Mouse (Mus musculus): ENCODE data around the gene Gjd3. TPM values are rescaled to one million over a fixed set of nuclear protein-coding genes. Genes with fewer than 3 reads are reported as not detected.
A peak's percentile ranks its signal among the peaks of the same experiment; 100 is the strongest.

Gjd3 gene
- not detected in 2 replicates for polyA plus RNA-seq (2011; ENCODE audit: insufficient read depth, insufficient read length, low replicate concordance, missing spikeins)

GRCm38 (mm10) chr11:98982773-98983133 lies at the start of gene Gjd3:
TSS of gene Gjd3 (minus strand) at chr11:98983016.
- 6% methylated on average over 28 of the region's 28 CpGs for WGBS
- H3K4me3 ChIP-seq (replicated peaks; ENCODE audit: control insufficient read depth, low read depth, low read length), result peak within 1 kb of the TSS; percentile 38
- H3K27ac ChIP-seq (ENCODE audit: control insufficient read depth, insufficient read depth, low read depth, low read length, poor library complexity), result no peak within 1 kb of the TSS; the same call in 1 of the 2 replicates
- H3K4me1 ChIP-seq (ENCODE audit: control insufficient read depth, insufficient read depth, low read length), result peaks cover 1% of the 10 kb centered on the region; the same call in 1 of the 2 replicates
- no peak for TF ChIP-seq CTCF (IDR thresholded peaks at IDR 0.05; ENCODE audit: control insufficient read depth, insufficient read depth, low read length)
- TF ChIP-seq POLR2A (IDR thresholded peaks at IDR 0.05; ENCODE audit: borderline replicate concordance, control insufficient read depth, low read depth, low read length), result no peak

GRCm38 (mm10) chr11:99026899-99027440 lies 44.2 kb upstream of the Gjd3 start:
- WGBS, result 66% methylated on average over 12 of the region's 12 CpGs
- H3K27ac ChIP-seq (ENCODE audit: control insufficient read depth, insufficient read depth, low read depth, low read length, poor library complexity), result no peak overlapping the region
- no peak overlapping the region for H3K4me3 ChIP-seq (replicated peaks; ENCODE audit: control insufficient read depth, low read depth, low read length)
- H3K4me1 ChIP-seq (ENCODE audit: control insufficient read depth, insufficient read depth, low read length), result no peaks in the 10 kb centered on the region; the same call in 1 of the 2 replicates
- TF ChIP-seq POLR2A (IDR thresholded peaks at IDR 0.05; ENCODE audit: borderline replicate concordance, control insufficient read depth, low read depth, low read length) (no peak), CTCF (IDR thresholded peaks at IDR 0.05; ENCODE audit: control insufficient read depth, insufficient read depth, low read length) (no peak)

GRCm38 (mm10) chr11:99025878-99026277 lies 43.1 kb upstream of the Gjd3 start:
- TF ChIP-seq POLR2A (IDR thresholded peaks at IDR 0.05; ENCODE audit: borderline replicate concordance, control insufficient read depth, low read depth, low read length) (no peak), CTCF (IDR thresholded peaks at IDR 0.05; ENCODE audit: control insufficient read depth, insufficient read depth, low read length) (no peak)
- no peaks in the 10 kb centered on the region; the same call in 1 of the 2 replicates for H3K4me1 ChIP-seq (ENCODE audit: control insufficient read depth, insufficient read depth, low read length)
- WGBS, result 89% methylated on average over 6 of the region's 6 CpGs
- no peak overlapping the region for H3K4me3 ChIP-seq (replicated peaks; ENCODE audit: control insufficient read depth, low read depth, low read length)
- no peak overlapping the region for H3K27ac ChIP-seq (ENCODE audit: control insufficient read depth, insufficient read depth, low read depth, low read length, poor library complexity)

GRCm38 (mm10) chr11:99024468-99025134 lies 41.8 kb upstream of the Gjd3 start:
- no peak overlapping the region for H3K27ac ChIP-seq (ENCODE audit: control insufficient read depth, insufficient read depth, low read depth, low read length, poor library complexity)
- TF ChIP-seq CTCF (IDR thresholded peaks at IDR 0.05; ENCODE audit: control insufficient read depth, insufficient read depth, low read length) (no peak), POLR2A (IDR thresholded peaks at IDR 0.05; ENCODE audit: borderline replicate concordance, control insufficient read depth, low read depth, low read length) (no peak)
- whole genome bisulfite sequencing, result 26% methylated on average over 18 of the region's 18 CpGs
- H3K4me1 ChIP-seq (ENCODE audit: control insufficient read depth, insufficient read depth, low read length), result no peaks in the 10 kb centered on the region; the same call in 1 of the 2 replicates
- H3K4me3 ChIP-seq (replicated peaks; ENCODE audit: control insufficient read depth, low read depth, low read length), result peak overlapping the region; percentile 66

- WGBS, result under 1% methylated on average over 54 of the region's 54 CpGs
- peak within 1 kb of the TSS; percentile 42 for H3K27ac ChIP-seq (ENCODE audit: control insufficient read depth, insufficient read depth, low read depth, low read length, poor library complexity)
- H3K4me3 ChIP-seq (replicated peaks; ENCODE audit: control insufficient read depth, low read depth, low read length), result peak within 1 kb of the TSS; percentile 75
- no peaks in the 10 kb centered on the region; the same call in 1 of the 2 replicates for H3K4me1 ChIP-seq (ENCODE audit: control insufficient read depth, insufficient read depth, low read length)
- TF ChIP-seq POLR2A (IDR thresholded peaks at IDR 0.05; ENCODE audit: borderline replicate concordance, control insufficient read depth, low read depth, low read length) (peak; percentile 88; the same call in 1 of the 2 replicates), CTCF (IDR thresholded peaks at IDR 0.05; ENCODE audit: control insufficient read depth, insufficient read depth, low read length) (no peak)
Observed at GRCm38 (mm10) chr11:99023500-99024467, 41.0 kb upstream of the Gjd3 start, which contains the start of gene Top2a. TSS of gene Top2a (minus strand) at chr11:99024189.

GRCm38 (mm10) chr11:99023094-99023493 lies 40.3 kb upstream of the Gjd3 start:
- TF ChIP-seq CTCF (IDR thresholded peaks at IDR 0.05; ENCODE audit: control insufficient read depth, insufficient read depth, low read length), result no peak
- TF ChIP-seq POLR2A (IDR thresholded peaks at IDR 0.05; ENCODE audit: borderline replicate concordance, control insufficient read depth, low read depth, low read length), result no peak
- 3% methylated on average over 4 of the region's 4 CpGs for WGBS

GRCm38 (mm10) chr11:99022384-99022933 lies 39.6 kb upstream of the Gjd3 start:
- H3K4me1 ChIP-seq (ENCODE audit: control insufficient read depth, insufficient read depth, low read length), result no peaks in the 10 kb centered on the region; the same call in 1 of the 2 replicates
- 75% methylated on average over 5 of the region's 5 CpGs for WGBS
- peak overlapping the region; percentile 76 for H3K4me3 ChIP-seq (replicated peaks; ENCODE audit: control insufficient read depth, low read depth, low read length)
- TF ChIP-seq POLR2A (IDR thresholded peaks at IDR 0.05; ENCODE audit: borderline replicate concordance, control insufficient read depth, low read depth, low read length), result no peak
- no peak for TF ChIP-seq CTCF (IDR thresholded peaks at IDR 0.05; ENCODE audit: control insufficient read depth, insufficient read depth, low read length)
- H3K27ac ChIP-seq (ENCODE audit: control insufficient read depth, insufficient read depth, low read depth, low read length, poor library complexity), result no peak overlapping the region

More at GRCm38 (mm10) chr11:99023094-99023493, 40.3 kb upstream of the Gjd3 start:
- H3K4me1 ChIP-seq (ENCODE audit: control insufficient read depth, insufficient read depth, low read length), result no peaks in the 10 kb centered on the region; the same call in 1 of the 2 replicates
- no peak overlapping the region; the same call in 1 of the 2 replicates for H3K27ac ChIP-seq (ENCODE audit: control insufficient read depth, insufficient read depth, low read depth, low read length, poor library complexity)
- H3K4me3 ChIP-seq (replicated peaks; ENCODE audit: control insufficient read depth, low read depth, low read length), result peak overlapping the region; percentile 75
